Mouse (Mus musculus): ENCODE data around the gene Prrt3. TPM values are rescaled to one million over a fixed set of nuclear protein-coding genes. Genes with fewer than 3 reads are reported as not detected.

The Prrt3 gene
- polyA plus RNA-seq, 1 experiment from 2014 or later, result 0.52 TPM

- TF ChIP-seq CTCF (IDR thresholded peaks at IDR 0.05; ENCODE audit: low read depth), result no peak
- peak within 1 kb of the TSS; percentile 69 for H3K4me2 ChIP-seq (replicated peaks; ENCODE audit: low read depth)
- no peaks in the 10 kb centered on the region for H3K4me1 ChIP-seq (replicated peaks; ENCODE audit: control insufficient read depth, insufficient read depth, low read length)
- H3K9ac ChIP-seq (ENCODE audit: low read depth, low read length), result peak within 1 kb of the TSS; percentile 81
- H3K4me3 ChIP-seq (ENCODE audit: low read depth, low read length), result peak within 1 kb of the TSS; percentile 93
- ATAC-seq, result peak; percentile 81
- no peaks in the 10 kb centered on the region for H3K9me3 ChIP-seq (ENCODE audit: control insufficient read depth)
- under 1% methylated on average over 47 of the region's 47 CpGs for WGBS
- H3K36me3 ChIP-seq (ENCODE audit: control insufficient read depth, insufficient read depth), result peaks cover 4% of the 10 kb centered on the region; the same call in 1 of the 2 replicates
- peak within 1 kb of the TSS; percentile 57 for H3K27ac ChIP-seq (ENCODE audit: low read depth, low read length)
- no peaks in the 10 kb centered on the region for H3K27me3 ChIP-seq (replicated peaks; ENCODE audit: control insufficient read depth, insufficient read depth, low read length)
Observed at GRCm38 (mm10) chr6:113530932-113531839, 29.5 kb upstream of the Prrt3 start, which contains the start of the genes Emc3 and Fancd2. TSS of gene Emc3 (minus strand) at chr6:113531652. TSS of gene Fancd2 (plus strand) at chr6:113531682.

- H3K36me3 ChIP-seq (ENCODE audit: control insufficient read depth, insufficient read depth), result peaks cover 44% of the 10 kb centered on the region
- H3K4me3 ChIP-seq (ENCODE audit: low read depth, low read length), result no peak overlapping the region
- WGBS, result 71% methylated on average over 8 of the region's 8 CpGs
- ATAC-seq, result no peak; the same call in 1 of the 2 replicates
- H3K27ac ChIP-seq (ENCODE audit: low read depth, low read length), result no peak overlapping the region
- H3K9me3 ChIP-seq (ENCODE audit: control insufficient read depth), result no peaks in the 10 kb centered on the region
- H3K9ac ChIP-seq (ENCODE audit: low read depth, low read length), result no peak overlapping the region
- no peaks in the 10 kb centered on the region for H3K27me3 ChIP-seq (replicated peaks; ENCODE audit: control insufficient read depth, insufficient read depth, low read length)
- no peak for TF ChIP-seq CTCF (IDR thresholded peaks at IDR 0.05; ENCODE audit: low read depth)
- H3K4me1 ChIP-seq (replicated peaks; ENCODE audit: control insufficient read depth, insufficient read depth, low read length), result no peaks in the 10 kb centered on the region
- no peak overlapping the region for H3K4me2 ChIP-seq (replicated peaks; ENCODE audit: low read depth)
Observed at GRCm38 (mm10) chr6:113523420-113523819, 21.7 kb upstream of the Prrt3 start.

GRCm38 (mm10) chr6:113522310-113522709 is 20.6 kb upstream of the Prrt3 start:
- H3K36me3 ChIP-seq (ENCODE audit: control insufficient read depth, insufficient read depth), result peaks cover 55% of the 10 kb centered on the region
- H3K9me3 ChIP-seq (ENCODE audit: control insufficient read depth), result no peaks in the 10 kb centered on the region
- no peak overlapping the region for H3K27ac ChIP-seq (ENCODE audit: low read depth, low read length)
- no peaks in the 10 kb centered on the region for H3K27me3 ChIP-seq (replicated peaks; ENCODE audit: control insufficient read depth, insufficient read depth, low read length)
- WGBS, result 69% methylated on average over 1 of the region's 1 CpGs
- H3K9ac ChIP-seq (ENCODE audit: low read depth, low read length), result no peak overlapping the region
- no peak overlapping the region for H3K4me3 ChIP-seq (ENCODE audit: low read depth, low read length)
- TF ChIP-seq CTCF (IDR thresholded peaks at IDR 0.05; ENCODE audit: low read depth), result no peak
- no peak for ATAC-seq
- no peaks in the 10 kb centered on the region for H3K4me1 ChIP-seq (replicated peaks; ENCODE audit: control insufficient read depth, insufficient read depth, low read length)
- no peak overlapping the region for H3K4me2 ChIP-seq (replicated peaks; ENCODE audit: low read depth)

- 87% methylated on average over 8 of the region's 8 CpGs for WGBS
- no peaks in the 10 kb centered on the region for H3K9me3 ChIP-seq (ENCODE audit: control insufficient read depth)
- ATAC-seq, result no peak
- TF ChIP-seq CTCF (IDR thresholded peaks at IDR 0.05; ENCODE audit: low read depth), result no peak
- no peak overlapping the region for H3K27ac ChIP-seq (ENCODE audit: low read depth, low read length)
- H3K4me3 ChIP-seq (ENCODE audit: low read depth, low read length), result no peak overlapping the region
- H3K36me3 ChIP-seq (ENCODE audit: control insufficient read depth, insufficient read depth), result peaks cover 89% of the 10 kb centered on the region
- no peak overlapping the region for H3K4me2 ChIP-seq (replicated peaks; ENCODE audit: low read depth)
- H3K4me1 ChIP-seq (replicated peaks; ENCODE audit: control insufficient read depth, insufficient read depth, low read length), result no peaks in the 10 kb centered on the region
- H3K9ac ChIP-seq (ENCODE audit: low read depth, low read length), result no peak overlapping the region
- H3K27me3 ChIP-seq (replicated peaks; ENCODE audit: control insufficient read depth, insufficient read depth, low read length), result no peaks in the 10 kb centered on the region
Observed at GRCm38 (mm10) chr6:113517434-113518080, 15.8 kb upstream of the Prrt3 start.

DNA sequence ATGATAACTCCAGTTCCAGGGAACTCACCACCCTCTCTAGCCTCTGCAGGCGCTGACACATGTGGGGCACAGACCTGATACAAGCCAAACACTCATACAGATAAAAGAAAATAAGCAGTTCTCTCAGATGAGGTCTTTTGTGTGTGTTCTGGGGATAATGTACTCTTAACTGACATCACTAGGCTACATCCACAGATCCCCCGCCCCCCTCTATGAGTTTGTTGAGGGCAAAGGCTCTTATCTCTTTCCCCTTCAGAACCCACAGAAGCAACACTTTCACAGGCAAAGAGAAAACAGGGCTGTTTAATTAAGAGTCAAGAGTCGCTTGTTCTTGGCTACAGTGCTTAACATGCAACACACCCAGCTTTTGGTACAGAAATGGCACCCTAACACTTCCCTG is 12.9 kb upstream of the Prrt3 start:
- no peak overlapping the region for H3K27ac ChIP-seq (ENCODE audit: low read depth, low read length)
- TF ChIP-seq CTCF (IDR thresholded peaks at IDR 0.05; ENCODE audit: low read depth), result no peak
- WGBS, result 97% methylated on average over 3 of the region's 3 CpGs
- ATAC-seq, result no peak
- no peak overlapping the region for H3K4me2 ChIP-seq (replicated peaks; ENCODE audit: low read depth)
- H3K4me1 ChIP-seq (replicated peaks; ENCODE audit: control insufficient read depth, insufficient read depth, low read length), result no peaks in the 10 kb centered on the region
- H3K4me3 ChIP-seq (ENCODE audit: low read depth, low read length), result no peak overlapping the region
- no peak overlapping the region for H3K9ac ChIP-seq (ENCODE audit: low read depth, low read length)
- no peaks in the 10 kb centered on the region for H3K27me3 ChIP-seq (replicated peaks; ENCODE audit: control insufficient read depth, insufficient read depth, low read length)
- H3K9me3 ChIP-seq (ENCODE audit: control insufficient read depth), result no peaks in the 10 kb centered on the region
- peaks cover 63% of the 10 kb centered on the region for H3K36me3 ChIP-seq (ENCODE audit: control insufficient read depth, insufficient read depth)

DNA sequence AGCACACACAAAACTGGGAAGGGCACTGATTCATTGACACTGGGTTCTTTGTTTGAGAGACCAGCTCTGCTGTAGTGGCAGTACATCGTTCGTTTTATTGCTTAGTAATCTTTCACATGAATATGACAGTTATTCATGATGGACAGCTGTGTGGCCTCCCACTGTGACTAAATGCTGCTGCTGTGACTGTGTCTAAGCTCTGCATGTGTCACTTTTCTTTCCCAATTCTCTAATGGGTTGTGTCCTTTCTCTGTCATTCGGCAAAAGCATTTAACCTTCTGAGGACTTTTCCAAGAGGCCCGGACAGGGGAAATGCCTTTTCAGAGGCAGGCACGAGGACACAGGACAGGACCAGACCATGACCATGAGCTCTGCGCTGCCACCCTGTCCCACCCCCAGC is 12.2 kb upstream of the Prrt3 start:
- TF ChIP-seq CTCF (IDR thresholded peaks at IDR 0.05; ENCODE audit: low read depth), result no peak
- peak; percentile 33; the same call in 1 of the 2 replicates for ATAC-seq
- peaks cover 56% of the 10 kb centered on the region for H3K36me3 ChIP-seq (ENCODE audit: control insufficient read depth, insufficient read depth)
- WGBS, result 71% methylated on average over 6 of the region's 6 CpGs
- H3K4me2 ChIP-seq (replicated peaks; ENCODE audit: low read depth), result no peak overlapping the region
- no peak overlapping the region for H3K27ac ChIP-seq (ENCODE audit: low read depth, low read length)
- H3K4me3 ChIP-seq (ENCODE audit: low read depth, low read length), result no peak overlapping the region
- H3K9ac ChIP-seq (ENCODE audit: low read depth, low read length), result no peak overlapping the region
- H3K27me3 ChIP-seq (replicated peaks; ENCODE audit: control insufficient read depth, insufficient read depth, low read length), result no peaks in the 10 kb centered on the region
- no peaks in the 10 kb centered on the region for H3K9me3 ChIP-seq (ENCODE audit: control insufficient read depth)
- no peaks in the 10 kb centered on the region for H3K4me1 ChIP-seq (replicated peaks; ENCODE audit: control insufficient read depth, insufficient read depth, low read length)
